Mouse (Mus musculus) right cerebral cortex, postnatal 14 days (tissue): ENCODE measurements at regions not wholly inside any gene's neighbourhood (a gene's known extent, or its start where the extent isn't known, plus 50 kb on each side); places are given as distances from the start of the nearest gene placed in this dataset.

Source experiments
- DNase-seq: peaks from one replicate; pipeline ENCODE4 v3.0.0; 2022

DNA sequence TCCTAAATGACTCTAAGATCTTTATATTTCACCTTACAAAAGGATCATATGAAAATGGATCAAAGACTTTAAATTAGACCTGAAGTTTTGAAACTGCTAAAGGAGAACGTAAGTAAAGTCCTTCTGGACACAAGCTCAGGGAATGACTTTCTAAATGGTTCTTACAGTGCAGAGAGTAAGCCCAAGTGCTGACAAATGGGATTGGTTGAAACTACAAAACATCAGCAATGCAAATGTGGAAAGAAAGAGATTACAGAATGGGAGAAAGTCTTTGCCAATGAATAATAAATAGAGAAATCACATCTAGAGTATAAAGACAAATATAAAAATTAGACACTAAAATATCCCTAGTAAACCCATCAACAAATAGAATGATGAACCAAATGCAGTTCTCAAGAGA, 263.9 kb downstream of the Atp10a start:
- no peak for DNase-seq

- DNase-seq, result no peak
Observed at GRCm38 (mm10) chr7:58920283-58920682, 264.3 kb downstream of the Atp10a start.

DNA sequence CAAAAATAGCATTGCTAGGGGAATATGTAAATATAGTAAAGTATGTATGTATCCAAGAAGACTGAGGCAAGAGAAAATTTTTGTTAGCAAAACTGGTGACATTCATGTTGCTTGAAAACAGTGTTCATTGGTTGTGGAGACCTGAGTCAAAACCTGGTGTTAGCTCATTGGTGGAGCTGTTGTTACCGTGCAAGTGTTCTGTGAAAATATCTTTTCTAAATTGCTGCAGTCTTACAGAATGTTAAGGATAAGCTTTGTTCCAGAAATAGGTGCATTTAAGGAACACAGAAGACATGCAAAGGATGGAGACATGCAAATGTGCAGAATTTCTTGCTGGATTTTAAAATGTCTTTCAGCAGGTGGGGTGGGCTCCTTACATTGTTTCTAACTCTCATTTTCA, 269.0 kb downstream of the Atp10a start:
- no peak for DNase-seq

GRCm38 (mm10) chr7:58925406-58925805, 269.4 kb downstream of the Atp10a start:
- DNase-seq, result no peak

GRCm38 (mm10) chr7:58957448-58957847, 271.1 kb upstream of the Ube3a start:
- no peak for DNase-seq

- DNase-seq, result peak; percentile 15
Observed at GRCm38 (mm10) chr7:59007196-59007595, 221.4 kb upstream of the Ube3a start.

DNA sequence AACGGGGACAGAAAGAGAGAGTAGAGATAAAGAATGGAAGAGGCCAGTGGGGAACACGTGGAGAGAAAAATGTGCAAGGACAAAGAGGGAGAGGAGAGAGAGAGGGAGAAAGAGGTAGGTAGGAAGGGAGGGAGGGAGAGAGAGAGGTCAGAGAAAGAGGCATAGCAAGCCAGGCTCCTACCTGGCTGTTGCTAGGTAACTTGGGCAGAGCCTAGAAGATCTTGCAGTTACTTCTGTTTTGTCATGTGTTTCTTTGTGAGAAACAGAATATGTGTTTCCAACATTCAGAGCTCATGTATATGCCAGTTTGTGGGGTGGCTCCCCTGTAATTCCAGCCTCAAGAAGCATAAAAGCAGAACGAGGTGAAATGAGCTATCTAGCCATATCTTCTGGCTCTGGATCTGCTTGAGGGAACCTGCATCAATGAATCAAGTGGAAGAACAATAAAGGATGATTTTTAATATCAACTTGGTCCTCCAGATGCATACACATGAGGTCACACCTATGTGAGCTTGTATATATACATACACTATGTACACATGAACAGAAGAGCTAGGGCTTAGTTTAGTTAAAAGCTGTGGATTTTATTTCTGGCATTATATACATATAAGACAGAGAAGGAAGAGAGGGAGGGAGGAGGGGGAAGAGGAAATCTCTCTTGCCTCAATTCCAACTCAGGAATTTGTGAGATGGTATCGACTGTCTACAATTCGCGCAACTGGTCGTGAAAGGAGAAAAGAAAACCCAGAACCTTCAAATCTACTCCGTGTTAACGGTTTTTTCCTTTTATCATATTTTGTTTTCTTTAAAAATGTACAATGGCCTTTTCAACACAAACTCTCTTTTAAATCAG, 214.9 kb upstream of the Ube3a start:
- no peak for DNase-seq

GRCm38 (mm10) chr7:59014302-59014677, 214.3 kb upstream of the Ube3a start:
- DNase-seq, result no peak

- no peak for DNase-seq
Observed at GRCm38 (mm10) chr7:59027437-59027836, 201.1 kb upstream of the Ube3a start.
